Mouse (Mus musculus) liver, postnatal 0 days (tissue): ENCODE results near the gene Epn2.
A peak's percentile ranks its signal among the peaks of the same experiment; 100 is the strongest.

Experiments used
- CTCF ChIP-seq: sonication (generic); IDR thresholded peaks from 2 replicates; pipeline ENCODE4 v1.5.1; 2016; ENCODE audit warnings: antibody characterized with exemption, low read depth
- EP300 ChIP-seq: IDR thresholded peaks from 2 replicates; pipeline ENCODE4 v1.6.1; 2016; ENCODE audit warnings: antibody characterized with exemption, low read depth, mild to moderate bottlenecking

GRCm38 (mm10) chr11:61514953-61515352 lies 64.5 kb downstream of the Epn2 start:
- TF ChIP-seq CTCF (peak; percentile 57), EP300 (no peak)
